Mouse (Mus musculus): ENCODE data around the gene Arhgap23. TPM values are rescaled to one million over a fixed set of nuclear protein-coding genes. Genes with fewer than 3 reads are reported as not detected.

Arhgap23 gene
- polyA plus RNA-seq, 1 experiment from 2014 or later = 8.4 TPM

GRCm38 (mm10) chr11:97450305-97450922 is 35.1 kb downstream of the Arhgap23 start:
- Histone ChIP-seq H3K9me3 (no peaks in the 10 kb centered on the region), H3K9ac (peak overlapping the region; percentile 40; the same call in 1 of the 2 replicates), H3K4me1 (peaks cover 49% of the 10 kb centered on the region), H3K36me3 (peaks cover 72% of the 10 kb centered on the region), H3K4me3 (peak overlapping the region; percentile 54), H3K27me3 (no peaks in the 10 kb centered on the region), H3K4me2 (peak overlapping the region; percentile 73), H3K27ac (peak overlapping the region; percentile 89)
- peak; percentile 17; the same call in 1 of the 2 replicates for ATAC-seq (ENCODE audit: insufficient number of reproducible peaks, low FRiP score, low TSS enrichment, low read depth)
- 20% methylated on average over 10 of the region's 10 CpGs for WGBS

GRCm38 (mm10) chr11:97451625-97452024 is 36.3 kb downstream of the Arhgap23 start:
- H3K9ac ChIP-seq = no peak overlapping the region
- H3K27ac ChIP-seq = no peak overlapping the region
- WGBS = 91% methylated on average over 15 of the region's 15 CpGs
- no peaks in the 10 kb centered on the region for H3K27me3 ChIP-seq
- no peak overlapping the region for H3K4me3 ChIP-seq
- H3K4me2 ChIP-seq = no peak overlapping the region; the same call in 1 of the 2 replicates
- H3K9me3 ChIP-seq = no peaks in the 10 kb centered on the region
- peaks cover 49% of the 10 kb centered on the region for H3K4me1 ChIP-seq
- ATAC-seq (ENCODE audit: insufficient number of reproducible peaks, low FRiP score, low TSS enrichment, low read depth) = no peak
- peaks cover 72% of the 10 kb centered on the region for H3K36me3 ChIP-seq

DNA sequence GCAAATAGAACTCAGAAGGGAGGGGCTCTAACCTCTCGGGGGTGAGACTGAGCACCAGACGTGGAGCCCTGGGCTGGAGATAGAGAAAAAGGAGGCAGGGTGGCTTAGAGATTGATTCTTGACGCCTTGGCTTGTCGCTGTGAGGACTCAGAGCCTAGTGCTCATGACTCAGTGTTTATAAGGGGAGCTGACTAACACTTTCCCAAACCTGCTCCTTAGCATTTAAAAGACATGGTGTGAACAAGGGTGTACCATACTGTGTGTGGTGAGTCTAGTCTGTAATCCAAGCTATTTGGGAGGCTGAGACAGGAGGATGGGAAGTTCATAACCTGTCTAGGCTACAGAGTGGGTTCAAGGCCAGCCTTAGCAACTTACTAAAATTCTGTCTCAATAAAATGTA is 41.8 kb downstream of the Arhgap23 start:
- Histone ChIP-seq H3K4me2 (no peak overlapping the region), H3K36me3 (peaks cover 88% of the 10 kb centered on the region), H3K4me3 (no peak overlapping the region), H3K27me3 (no peaks in the 10 kb centered on the region), H3K9ac (no peak overlapping the region), H3K4me1 (peaks cover 10% of the 10 kb centered on the region), H3K9me3 (no peaks in the 10 kb centered on the region), H3K27ac (no peak overlapping the region)
- ATAC-seq (ENCODE audit: insufficient number of reproducible peaks, low FRiP score, low TSS enrichment, low read depth) = no peak
- WGBS = 82% methylated on average over 4 of the region's 4 CpGs

DNA sequence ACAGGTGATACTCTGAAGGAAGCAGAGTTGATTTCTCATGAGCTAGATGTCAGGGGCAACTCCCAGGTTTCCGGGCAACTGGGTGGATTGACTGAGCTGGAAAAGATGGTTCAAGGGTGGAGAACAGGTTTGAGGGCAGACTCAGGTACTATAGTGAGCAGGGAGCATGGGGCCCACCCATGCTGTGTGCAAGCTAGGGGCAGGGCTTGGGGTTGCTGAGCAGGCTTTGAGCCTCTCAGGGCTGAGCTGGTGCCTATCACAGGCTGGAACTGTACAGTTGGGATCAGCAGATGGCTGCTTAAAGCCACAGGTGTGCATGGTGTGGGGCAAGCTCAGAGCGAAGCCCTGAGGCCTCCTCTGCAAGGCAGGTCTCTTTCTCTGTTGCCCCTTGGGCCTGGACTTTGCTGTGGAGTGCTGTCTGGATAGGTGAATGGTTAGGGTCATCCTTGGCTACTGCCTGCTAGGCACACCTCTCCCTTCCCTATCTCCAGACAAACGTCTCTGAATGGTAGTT is 46.0 kb downstream of the Arhgap23 start:
- Histone ChIP-seq H3K4me3 (no peak overlapping the region), H3K36me3 (peaks cover 99% of the 10 kb centered on the region), H3K4me2 (no peak overlapping the region), H3K9ac (no peak overlapping the region), H3K27ac (peak overlapping the region; percentile 17; the same call in 1 of the 2 replicates), H3K27me3 (no peaks in the 10 kb centered on the region), H3K9me3 (no peaks in the 10 kb centered on the region), H3K4me1 (peaks cover 9% of the 10 kb centered on the region; the same call in 1 of the 2 replicates)
- 83% methylated on average over 3 of the region's 3 CpGs for WGBS
- ATAC-seq (ENCODE audit: insufficient number of reproducible peaks, low FRiP score, low TSS enrichment, low read depth) = no peak

- Histone ChIP-seq H3K27me3 (no peaks in the 10 kb centered on the region), H3K9me3 (no peaks in the 10 kb centered on the region), H3K9ac (no peak overlapping the region), H3K36me3 (peaks cover 98% of the 10 kb centered on the region), H3K27ac (no peak overlapping the region), H3K4me2 (no peak overlapping the region), H3K4me3 (no peak overlapping the region), H3K4me1 (peaks cover 10% of the 10 kb centered on the region; the same call in 1 of the 2 replicates)
- no peak for ATAC-seq (ENCODE audit: insufficient number of reproducible peaks, low FRiP score, low TSS enrichment, low read depth)
- 83% methylated on average over 6 of the region's 6 CpGs for WGBS
These were observed 47.2 kb downstream of the Arhgap23 start for GRCm38 (mm10) chr11:97462538-97462937.

GRCm38 (mm10) chr11:97463166-97463565 is 47.8 kb downstream of the Arhgap23 start:
- H3K27ac ChIP-seq = no peak overlapping the region
- no peak overlapping the region for H3K4me3 ChIP-seq
- H3K9ac ChIP-seq = no peak overlapping the region
- 48% methylated on average over 33 of the region's 33 CpGs for WGBS
- no peak for ATAC-seq (ENCODE audit: insufficient number of reproducible peaks, low FRiP score, low TSS enrichment, low read depth)
- no peaks in the 10 kb centered on the region for H3K9me3 ChIP-seq
- peaks cover 10% of the 10 kb centered on the region; the same call in 1 of the 2 replicates for H3K4me1 ChIP-seq
- no peaks in the 10 kb centered on the region for H3K27me3 ChIP-seq
- H3K36me3 ChIP-seq = peaks cover 97% of the 10 kb centered on the region
- H3K4me2 ChIP-seq = no peak overlapping the region

DNA sequence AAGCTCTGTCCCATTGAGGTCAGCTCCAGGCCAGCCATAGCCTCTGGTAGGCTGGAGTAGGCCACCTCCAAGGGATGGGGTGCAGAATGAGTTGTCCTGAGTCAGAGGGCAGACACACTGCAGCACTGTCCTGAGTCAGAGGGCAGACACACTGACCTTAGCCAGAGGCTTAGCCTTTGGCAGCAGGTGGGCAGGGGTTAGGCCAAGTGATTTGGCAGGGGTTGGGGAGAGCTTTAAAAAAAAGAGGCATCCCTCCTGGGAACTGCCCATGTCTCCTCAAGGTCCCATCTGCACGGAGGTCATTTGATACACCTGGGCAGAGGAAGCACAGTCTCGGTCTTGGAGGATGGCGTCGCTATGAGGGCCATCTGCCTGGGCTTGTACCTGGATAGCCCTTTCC is 48.7 kb downstream of the Arhgap23 start:
- no peak overlapping the region for H3K27ac ChIP-seq
- peaks cover 13% of the 10 kb centered on the region; the same call in 1 of the 2 replicates for H3K4me1 ChIP-seq
- H3K9ac ChIP-seq = no peak overlapping the region
- H3K4me3 ChIP-seq = no peak overlapping the region
- no peak for ATAC-seq (ENCODE audit: insufficient number of reproducible peaks, low FRiP score, low TSS enrichment, low read depth)
- H3K27me3 ChIP-seq = no peaks in the 10 kb centered on the region
- peaks cover 96% of the 10 kb centered on the region for H3K36me3 ChIP-seq
- no peak overlapping the region for H3K4me2 ChIP-seq
- H3K9me3 ChIP-seq = no peaks in the 10 kb centered on the region
- WGBS = 82% methylated on average over 4 of the region's 4 CpGs

DNA sequence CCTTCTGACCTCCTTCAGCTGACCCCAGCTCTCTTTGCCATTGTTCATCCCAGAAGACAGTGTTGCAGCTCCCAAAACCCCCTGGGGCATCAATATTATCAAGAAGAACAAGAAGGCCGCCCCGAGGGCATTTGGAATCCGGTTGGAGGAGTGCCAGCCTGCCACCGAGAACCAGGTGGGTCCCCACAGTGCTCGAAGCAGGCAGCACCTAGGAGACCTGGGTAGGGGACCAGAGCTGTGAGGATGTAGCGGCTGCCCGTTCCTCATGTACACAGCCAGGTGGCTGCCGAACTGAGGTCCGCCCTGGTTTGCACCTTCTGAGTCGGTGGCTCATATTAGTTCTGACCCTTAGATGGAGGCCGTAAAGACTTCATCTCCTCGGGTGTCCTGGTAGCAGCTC is 50.6 kb downstream of the Arhgap23 start:
- Histone ChIP-seq H3K36me3 (peaks cover 97% of the 10 kb centered on the region), H3K9me3 (no peaks in the 10 kb centered on the region), H3K4me2 (no peak overlapping the region), H3K27me3 (no peaks in the 10 kb centered on the region), H3K9ac (no peak overlapping the region), H3K4me1 (peaks cover 13% of the 10 kb centered on the region; the same call in 1 of the 2 replicates), H3K4me3 (no peak overlapping the region), H3K27ac (peak overlapping the region; percentile 22; the same call in 1 of the 2 replicates)
- ATAC-seq (ENCODE audit: insufficient number of reproducible peaks, low FRiP score, low TSS enrichment, low read depth) = no peak
- 77% methylated on average over 12 of the region's 12 CpGs for WGBS

- H3K9ac ChIP-seq = no peak overlapping the region
- peaks cover 13% of the 10 kb centered on the region; the same call in 1 of the 2 replicates for H3K4me1 ChIP-seq
- ATAC-seq (ENCODE audit: insufficient number of reproducible peaks, low FRiP score, low TSS enrichment, low read depth) = no peak
- no peaks in the 10 kb centered on the region for H3K9me3 ChIP-seq
- H3K27ac ChIP-seq = no peak overlapping the region
- peaks cover 97% of the 10 kb centered on the region for H3K36me3 ChIP-seq
- H3K4me2 ChIP-seq = no peak overlapping the region
- WGBS = 67% methylated on average over 10 of the region's 10 CpGs
- no peaks in the 10 kb centered on the region for H3K27me3 ChIP-seq
- no peak overlapping the region for H3K4me3 ChIP-seq
These were observed 51.3 kb downstream of the Arhgap23 start for GRCm38 (mm10) chr11:97466444-97467160.

- Histone ChIP-seq H3K4me3 (no peak overlapping the region), H3K27ac (no peak overlapping the region), H3K36me3 (peaks cover 97% of the 10 kb centered on the region), H3K27me3 (no peaks in the 10 kb centered on the region), H3K9me3 (no peaks in the 10 kb centered on the region), H3K4me1 (peaks cover 13% of the 10 kb centered on the region; the same call in 1 of the 2 replicates), H3K4me2 (no peak overlapping the region), H3K9ac (no peak overlapping the region)
- ATAC-seq (ENCODE audit: insufficient number of reproducible peaks, low FRiP score, low TSS enrichment, low read depth) = peak; percentile 17; the same call in 1 of the 2 replicates
- 45% methylated on average over 14 of the region's 14 CpGs for WGBS
These were observed 53.4 kb downstream of the Arhgap23 start for GRCm38 (mm10) chr11:97468639-97469287.

GRCm38 (mm10) chr11:97469828-97470227 is 54.5 kb downstream of the Arhgap23 start:
- peaks cover 96% of the 10 kb centered on the region for H3K36me3 ChIP-seq
- H3K9ac ChIP-seq = no peak overlapping the region
- 95% methylated on average over 7 of the region's 7 CpGs for WGBS
- no peak overlapping the region for H3K4me3 ChIP-seq
- H3K27ac ChIP-seq = no peak overlapping the region
- peaks cover 13% of the 10 kb centered on the region; the same call in 1 of the 2 replicates for H3K4me1 ChIP-seq
- no peak overlapping the region for H3K4me2 ChIP-seq
- no peak for ATAC-seq (ENCODE audit: insufficient number of reproducible peaks, low FRiP score, low TSS enrichment, low read depth)
- no peaks in the 10 kb centered on the region for H3K9me3 ChIP-seq
- H3K27me3 ChIP-seq = no peaks in the 10 kb centered on the region

Data from limb, embryonic 15.5 days (tissue).